Mouse (Mus musculus) retina, adult 2 months (tissue): Measurements from ENCODE around the gene Casc4.
A peak's percentile ranks its signal among the peaks of the same experiment; 100 is the strongest.
"Not testable (repeated sequence)": the region's sequence is repeated elsewhere in the genome, so short reads cannot be mapped to it uniquely, and the experiment has no call there.

Experiments
- DNase-seq: peaks from one replicate; pipeline ENCODE4 v3.0.0-alpha.2; 2012; ENCODE audit warnings: low read depth, low spot score

Casc4 gene

DNA sequence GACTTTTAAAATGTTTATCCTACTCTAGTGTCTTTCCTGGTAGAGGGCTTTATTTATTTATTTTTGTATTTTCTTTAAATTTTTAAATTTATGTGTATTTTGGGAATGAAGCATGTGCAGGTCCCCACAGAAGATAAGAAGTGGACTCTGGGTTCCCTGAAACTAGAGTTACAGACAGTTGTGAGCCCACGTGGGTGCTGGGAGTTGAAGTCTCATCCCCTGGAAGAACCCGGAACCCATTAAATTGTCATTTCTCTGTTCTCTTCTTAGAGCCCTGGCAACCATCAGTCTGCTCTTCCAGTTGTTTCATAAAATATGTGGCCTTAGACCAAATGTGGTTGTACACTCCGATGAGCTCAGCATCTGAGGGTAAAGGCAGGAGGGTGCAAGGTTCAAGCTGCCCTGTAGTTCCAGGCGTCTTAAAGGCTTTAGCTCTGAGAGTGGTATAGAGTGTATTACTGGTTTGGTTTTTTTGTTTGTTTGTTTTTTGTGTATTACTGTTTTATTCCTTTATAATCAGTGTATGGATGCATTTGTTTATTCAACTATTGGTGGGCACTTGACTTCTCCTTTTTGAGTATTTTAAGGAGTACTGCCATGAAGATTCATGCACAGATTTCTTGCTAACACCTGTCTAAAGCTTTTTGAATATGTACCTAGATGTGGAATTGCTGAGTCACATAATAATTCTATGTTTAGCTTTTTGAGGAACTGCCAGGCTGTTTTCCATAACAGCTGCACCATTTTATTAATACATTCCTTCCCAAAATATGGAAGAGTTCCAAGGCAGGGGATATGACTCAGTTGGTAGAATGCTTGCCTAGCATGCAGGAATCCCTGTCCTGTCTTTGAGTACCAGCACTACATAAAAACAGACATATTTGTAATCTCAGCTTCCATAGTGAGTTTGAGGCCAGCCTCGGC is 49.5 kb downstream of the Casc4 start:
- no peak for DNase-seq

DNA sequence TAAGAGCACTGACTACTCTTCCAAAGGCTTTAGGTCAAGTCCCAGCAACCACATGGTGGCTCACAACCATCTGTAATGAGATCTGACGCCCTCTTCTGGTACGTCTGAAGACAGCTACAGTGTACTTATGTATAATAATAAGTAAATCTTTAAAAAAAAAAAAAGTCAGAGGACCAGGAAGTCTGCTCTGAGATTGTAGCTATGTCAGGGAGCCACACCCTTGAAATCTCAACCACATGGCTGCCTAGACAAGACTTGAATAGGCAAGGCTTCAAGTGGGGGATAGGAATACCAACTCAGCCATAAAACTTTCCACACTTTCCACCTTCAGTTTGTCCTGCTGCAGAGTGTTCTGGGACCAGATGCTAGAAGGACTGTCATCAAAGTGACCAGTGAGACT is 70.9 kb downstream of the Casc4 start:
- not testable (repeated sequence) for DNase-seq

DNA sequence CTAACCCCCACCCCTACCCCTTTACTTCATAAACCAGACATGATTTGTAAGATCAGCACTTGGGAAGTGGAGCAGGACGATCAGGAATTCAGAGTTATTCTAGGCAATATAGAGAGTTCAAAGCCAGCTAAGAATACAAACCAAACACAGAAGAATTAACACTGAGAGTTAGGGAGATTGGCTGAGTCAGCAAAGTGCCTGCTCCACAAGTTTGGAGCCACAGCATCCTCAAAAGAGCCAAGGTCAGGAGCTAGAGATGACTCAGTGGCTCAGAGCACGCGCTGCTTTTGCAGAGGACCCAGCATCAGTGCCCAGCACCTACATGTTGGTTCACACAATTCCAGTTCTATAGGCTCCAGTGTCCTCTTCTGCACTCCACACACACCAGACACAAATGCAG is 76.6 kb downstream of the Casc4 start:
- DNase-seq, result no peak

DNA sequence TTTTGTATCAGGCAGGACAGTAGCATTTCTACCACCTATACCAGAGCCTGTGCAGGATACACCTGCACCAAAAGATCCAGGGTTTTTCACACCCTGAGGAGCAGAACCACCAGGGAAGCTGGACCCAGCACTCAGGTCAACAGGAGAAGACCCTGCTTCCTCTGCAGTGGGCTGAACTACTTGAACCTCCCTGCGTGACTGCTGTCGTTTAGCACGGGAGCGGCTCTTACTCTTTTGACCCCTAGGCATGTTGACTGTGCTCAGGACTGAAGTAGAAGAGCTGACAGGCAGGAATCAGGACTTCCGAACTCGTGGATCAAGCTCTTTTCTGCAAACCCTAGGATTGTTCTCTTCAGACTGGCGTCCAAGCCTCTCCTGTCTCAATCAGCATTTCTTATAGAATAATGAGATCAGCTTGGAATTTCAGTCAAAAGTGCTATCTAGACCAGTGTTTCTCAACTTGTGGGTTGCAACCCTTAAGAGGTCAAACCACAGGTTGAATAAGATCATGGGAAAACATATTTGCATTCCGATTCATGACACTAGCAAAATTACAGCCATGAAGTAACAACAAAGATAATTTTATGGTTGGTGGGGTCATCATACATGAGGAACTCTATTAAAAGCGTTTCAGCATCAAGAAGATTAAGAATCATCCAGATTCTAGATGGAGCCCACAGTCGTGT is 88.3 kb downstream of the Casc4 start:
- DNase-seq, result no peak

DNA sequence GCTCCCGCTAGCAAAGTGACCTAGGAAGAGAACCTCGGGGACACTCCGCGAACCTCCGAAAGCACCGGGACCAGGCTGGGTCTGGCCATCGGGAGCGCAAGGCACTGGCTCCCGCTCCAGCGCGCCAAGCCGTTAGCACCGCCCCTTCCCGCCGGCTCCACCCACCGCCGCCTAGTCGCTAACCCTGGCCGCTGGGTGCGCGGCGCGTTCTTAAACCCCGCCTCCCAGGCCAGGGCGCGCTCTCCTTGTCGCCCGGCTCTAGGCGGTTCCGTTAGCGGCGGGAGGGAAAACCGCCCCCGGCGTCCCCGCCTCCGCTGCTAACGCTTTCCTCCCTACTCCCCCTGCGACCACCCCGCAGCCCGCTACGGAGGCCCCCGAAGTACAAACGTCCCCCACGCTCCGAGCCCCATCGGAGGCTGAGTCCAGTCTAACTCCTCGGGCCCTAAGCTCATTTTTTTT is 89.0 kb downstream of the Casc4 start, which contains the start of the genes Ctdspl2 and Mageb3:
Gene Ctdspl2 (plus strand): TSS at position 237 of the 459 bp plus-strand sequence.
Gene Mageb3 (minus strand): TSS at position 328 of the 459 bp plus-strand sequence.
- DNase-seq, result peak; percentile 83

DNA sequence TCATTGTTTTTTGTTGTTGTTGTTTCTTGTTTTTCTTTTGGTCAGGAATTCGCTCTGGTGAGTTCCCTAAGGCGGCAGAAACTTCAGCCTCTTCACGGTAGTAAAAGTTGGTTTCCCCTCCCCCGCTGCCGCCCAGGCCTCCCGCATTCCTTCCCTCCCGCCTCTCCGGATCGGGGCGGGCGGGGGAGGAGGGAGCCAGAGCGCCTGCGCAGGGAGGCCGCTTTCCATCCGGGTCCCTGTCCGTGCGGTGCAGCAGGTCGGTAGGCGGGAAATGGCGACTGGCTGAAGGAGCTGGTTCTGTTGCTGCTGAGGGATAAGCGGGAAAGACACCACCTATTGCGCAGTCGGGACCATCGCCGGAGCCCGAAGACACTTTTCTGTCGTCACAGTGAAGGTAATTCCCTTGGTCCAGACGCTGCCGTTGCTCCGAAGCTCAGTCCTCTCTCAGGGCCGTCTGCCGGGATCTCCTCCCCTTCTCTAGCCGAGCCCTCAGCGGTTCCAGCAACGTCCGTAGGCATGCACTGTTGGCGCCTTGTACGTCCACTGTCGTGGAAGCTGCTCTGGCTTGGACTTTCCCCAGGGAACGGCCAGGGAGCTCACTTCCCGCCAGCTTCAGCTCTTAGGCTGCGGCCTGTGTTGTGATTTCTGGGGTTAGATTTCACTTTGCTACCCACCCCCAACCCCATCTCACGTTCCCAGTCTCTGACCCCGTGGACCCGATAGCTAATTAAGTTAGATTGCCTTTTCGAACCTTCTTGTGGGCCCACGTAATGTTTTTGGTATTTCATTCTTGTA is 89.7 kb downstream of the Casc4 start:
- peak; percentile 88 for DNase-seq

DNA sequence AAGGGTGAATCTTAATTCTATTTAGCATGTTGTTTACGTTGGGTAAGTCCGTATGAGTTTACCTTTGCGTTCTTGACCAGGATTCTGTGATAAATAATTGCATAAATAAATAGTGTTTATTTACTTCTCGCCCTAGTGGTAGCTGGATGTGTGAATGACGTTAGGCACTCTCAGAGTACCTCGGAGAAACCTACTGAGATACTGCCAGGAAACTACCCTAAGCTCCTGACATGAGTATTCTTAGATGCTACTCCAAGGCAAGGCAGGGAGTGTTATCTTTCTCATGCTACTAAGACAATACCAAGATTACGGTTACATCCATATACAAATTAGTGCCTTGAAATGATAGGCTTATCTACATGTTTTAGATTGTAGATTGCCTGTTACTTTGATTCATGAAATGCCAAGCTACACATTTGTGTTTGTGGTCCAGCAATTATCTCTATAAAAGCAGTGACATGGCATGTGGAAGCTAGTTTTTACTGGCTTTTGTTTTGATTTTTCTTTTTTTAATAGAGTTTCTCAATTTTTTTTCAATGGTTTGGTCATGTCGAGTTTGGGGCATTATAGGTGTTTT is 90.5 kb downstream of the Casc4 start:
- DNase-seq, result no peak
